21 mouse cellular contexts compared by ENCODE assay signal in the genomic region with DNA sequence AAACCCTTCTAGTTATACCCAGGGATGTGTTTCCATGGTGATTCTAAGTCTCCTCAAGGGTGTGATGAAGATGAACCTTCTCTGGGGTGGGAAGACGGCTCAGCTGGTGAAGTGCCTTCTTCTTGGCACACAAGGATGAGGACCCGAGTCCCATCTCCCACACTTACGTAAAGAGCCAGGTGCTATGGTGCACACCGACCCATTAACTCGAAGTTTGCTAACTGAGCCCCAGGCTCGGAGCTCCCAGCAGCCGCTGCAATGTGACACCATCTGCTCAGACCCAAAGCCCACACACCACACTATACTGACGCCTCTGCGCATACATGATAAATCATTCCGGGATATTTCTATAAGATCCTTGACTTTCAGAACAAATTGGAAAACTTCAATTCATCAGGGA. TPM values are rescaled to one million over a fixed set of nuclear protein-coding genes. Genes with fewer than 3 reads are reported as not detected.
DNase-seq lines count a peak whose midpoint lies in the region; ATAC-seq and TF ChIP-seq lines count a peak whose summit lies in the region.
"Had no signal": no experiment of that assay in that cellular context is flagged by ENCODE, and none has a peak within 500 bp of the region (broad histone marks: within the 10 kb centered on the region; RNA-seq: fewer than 3 reads in every experiment).

No protein-coding gene starts in this region.

- peak; percentile 16 for DNase-seq in forebrain, postnatal 0 days
- peak; percentile 62 for DNase-seq in layer of hippocampus, adult 9-11 months
- DNase-seq in left cerebral cortex, postnatal 36 days (ENCODE audit: low spot score in 2 of 2) = peak; percentile 68 to 72
- no peak for DNase-seq in urinary bladder, postnatal 4 days (ENCODE audit: low spot score in 2 of 2)
- no peak for DNase-seq in Muller cell, postnatal 12 days (ENCODE audit: inconsistent ontology term)
- DNase-seq: adrenal gland, postnatal 36 days; cerebellum, postnatal 14 days; heart, adult 11 months; kidney, adult 11 months; kidney, postnatal 25 days; lung, postnatal 14 days; retina, postnatal 1 day; thymus, adult 18-20 months had no signal

- H3K9ac ChIP-seq in forebrain, postnatal 0 days = no peak overlapping the region
- H3K9ac ChIP-seq in forebrain, embryonic 15.5 days (replicated peaks) = no peak overlapping the region
- H3K9ac ChIP-seq in kidney, embryonic 14.5 days (ENCODE audit: low read depth, low read length) = no peak overlapping the region
- H3K9ac ChIP-seq: hindbrain, embryonic 13.5 days; limb, embryonic 13.5 days; neural tube, embryonic 15.5 days had no signal

- intact Hi-C loops in left cerebral cortex, postnatal 36 days (cut with DNase I) = no loop called here

- H3K4me1 ChIP-seq in forebrain, postnatal 0 days (ENCODE audit: insufficient read depth) = no peaks in the 10 kb centered on the region
- no peaks in the 10 kb centered on the region for H3K4me1 ChIP-seq in forebrain, embryonic 15.5 days
- no peaks in the 10 kb centered on the region for H3K4me1 ChIP-seq in kidney, embryonic 14.5 days (ENCODE audit: control insufficient read depth, insufficient read depth, low read length)
- H3K4me1 ChIP-seq: hindbrain, embryonic 13.5 days; neural tube, embryonic 15.5 days had no signal

- H3K36me3 ChIP-seq in forebrain, postnatal 0 days (ENCODE audit: insufficient read depth) = no peaks in the 10 kb centered on the region
- no peaks in the 10 kb centered on the region for H3K36me3 ChIP-seq in forebrain, embryonic 15.5 days
- H3K36me3 ChIP-seq in kidney, embryonic 14.5 days (ENCODE audit: control insufficient read depth, insufficient read depth, low read length) = no peaks in the 10 kb centered on the region
- H3K36me3 ChIP-seq: hindbrain, embryonic 13.5 days; limb, embryonic 13.5 days; neural tube, embryonic 15.5 days had no signal

- WGBS in forebrain, postnatal 0 days = 62% methylated on average over 10 of the region's 10 CpGs
- 73% methylated on average over 10 of the region's 10 CpGs for WGBS in forebrain, embryonic 15.5 days
- 48% methylated on average over 10 of the region's 10 CpGs for WGBS in kidney, embryonic 14.5 days

- H3K9me3 ChIP-seq in forebrain, postnatal 0 days (ENCODE audit: low read length) = no peaks in the 10 kb centered on the region
- H3K9me3 ChIP-seq in forebrain, embryonic 15.5 days = no peaks in the 10 kb centered on the region
- no peaks in the 10 kb centered on the region for H3K9me3 ChIP-seq in kidney, embryonic 14.5 days (ENCODE audit: control insufficient read depth, low read length)
- H3K9me3 ChIP-seq: hindbrain, embryonic 13.5 days; limb, embryonic 13.5 days; neural tube, embryonic 15.5 days had no signal

- TF ChIP-seq CTCF in forebrain, postnatal 0 days (IDR thresholded peaks at IDR 0.05; ENCODE audit: low read depth) = no peak

- H3K4me3 ChIP-seq in forebrain, postnatal 0 days (ENCODE audit: low read depth, low read length) = no peak overlapping the region
- H3K4me3 ChIP-seq in forebrain, embryonic 15.5 days = no peak overlapping the region
- H3K4me3 ChIP-seq in kidney, embryonic 14.5 days (ENCODE audit: low read length) = no peak overlapping the region
- H3K4me3 ChIP-seq: hindbrain, embryonic 13.5 days; limb, embryonic 13.5 days; neural tube, embryonic 15.5 days had no signal

- no peak overlapping the region for H3K4me2 ChIP-seq in forebrain, postnatal 0 days (ENCODE audit: low read depth)
- H3K4me2 ChIP-seq in forebrain, embryonic 15.5 days (replicated peaks) = no peak overlapping the region
- no peak overlapping the region for H3K4me2 ChIP-seq in kidney, embryonic 14.5 days (replicated peaks; ENCODE audit: low read depth, low read length)
- H3K4me2 ChIP-seq: hindbrain, embryonic 13.5 days; limb, embryonic 13.5 days; midbrain, embryonic 11.5 days; neural tube, embryonic 15.5 days had no signal

- ATAC-seq in forebrain, postnatal 0 days = peak; percentile 32
- no peak for ATAC-seq in forebrain, embryonic 15.5 days (replicated peaks)
- ATAC-seq in CD4-positive, CD25-positive, alpha-beta regulatory T cell, adult 4 months = no peak
- no peak; the same call in 1 of the 2 replicates for ATAC-seq in kidney, embryonic 14.5 days (ENCODE audit: low FRiP score, low TSS enrichment)

- H3K27me3 ChIP-seq in forebrain, postnatal 0 days (ENCODE audit: insufficient read depth, low read length) = no peaks in the 10 kb centered on the region
- H3K27me3 ChIP-seq in forebrain, embryonic 15.5 days = no peaks in the 10 kb centered on the region
- no peaks in the 10 kb centered on the region for H3K27me3 ChIP-seq in kidney, embryonic 14.5 days (ENCODE audit: control insufficient read depth, insufficient read depth, low read length)
- H3K27me3 ChIP-seq: CH12.LX; hindbrain, embryonic 13.5 days; neural tube, embryonic 15.5 days had no signal

- H3K27ac ChIP-seq in forebrain, postnatal 0 days (ENCODE audit: low read depth, low read length) = no peak overlapping the region
- H3K27ac ChIP-seq in forebrain, embryonic 15.5 days (replicated peaks) = no peak overlapping the region
- H3K27ac ChIP-seq in kidney, embryonic 14.5 days (ENCODE audit: low read depth, low read length) = no peak overlapping the region
- H3K27ac ChIP-seq: hindbrain, embryonic 13.5 days; limb, embryonic 13.5 days; neural tube, embryonic 15.5 days had no signal

RNA-seq across cellular contexts. Expression of a gene that starts 29.1 kb away (rescaled TPM):
- 65.2 and 66.3 TPM in 2 replicates for total RNA-seq in forebrain, postnatal 0 days (2014; rRNA removed)
- polyA plus RNA-seq in forebrain, postnatal 0 days (2015; fragmentation: Nextera tagmentation; extraction: Ambion mirVana) = 126 and 148 TPM in 2 replicates
- 132 and 138 TPM in 2 replicates for polyA plus RNA-seq in forebrain, embryonic 15.5 days (2015; fragmentation: Nextera tagmentation; extraction: Ambion mirVana)
- 10 to 100 TPM; 60.2 to 62.8 TPM for total RNA-seq in left cerebral cortex, postnatal 36 days (2021)
- polyA plus RNA-seq in CD4-positive, CD25-positive, alpha-beta regulatory T cell, adult 4 months (2017; shearing (Covaris generic)) = 10 to 100 TPM; 58.0 to 90.0 TPM
- 139 and 176 TPM in 2 replicates for polyA plus RNA-seq in kidney, embryonic 14.5 days (2014; fragmentation: Nextera tagmentation; extraction: Ambion mirVana)

Comparison
In these comparisons a context has a peak if more than half of its experiments do, and no peak if none do; other contexts are left out.
1. DNase-seq: peak in forebrain, postnatal 0 days (single experiment), layer of hippocampus, adult 9-11 months (single experiment) and left cerebral cortex, postnatal 36 days (2 of 2); none in urinary bladder, postnatal 4 days (0 of 2) and Muller cell, postnatal 12 days (single experiment).